Mouse (Mus musculus) monocyte, adult 5-6 weeks (primary cell): ENCODE results near the gene Bub1b. TPM values are rescaled to one million over a fixed set of nuclear protein-coding genes. Genes with fewer than 3 reads are reported as not detected.
A peak's percentile ranks its signal among the peaks of the same experiment; 100 is the strongest.
"Not testable (repeated sequence)": the region's sequence is repeated elsewhere in the genome, so short reads cannot be mapped to it uniquely, and the experiment has no call there.

ENCODE experiments used
- ATAC-seq: fragments of 153-309, 156-312 bp; replicated peaks from 2 replicates; pipeline ENCODE4 v1.8.0; 2017; ENCODE audit warnings: mild to moderate bottlenecking; ENCODE audit not compliant: low TSS enrichment, insufficient number of reproducible peaks, severe bottlenecking, poor library complexity, low FRiP score
- total RNA-seq: library from RNA; stranded (forward); fragments of 200-1000, 200-491, 200-594 nt; gene quantifications from 3 replicates; pipeline ENCODE4 v1.2.3, GENCODE M21; 2017

Gene Bub1b
- total RNA-seq, 1 experiment from 2014 or later, result 15.1 TPM

DNA sequence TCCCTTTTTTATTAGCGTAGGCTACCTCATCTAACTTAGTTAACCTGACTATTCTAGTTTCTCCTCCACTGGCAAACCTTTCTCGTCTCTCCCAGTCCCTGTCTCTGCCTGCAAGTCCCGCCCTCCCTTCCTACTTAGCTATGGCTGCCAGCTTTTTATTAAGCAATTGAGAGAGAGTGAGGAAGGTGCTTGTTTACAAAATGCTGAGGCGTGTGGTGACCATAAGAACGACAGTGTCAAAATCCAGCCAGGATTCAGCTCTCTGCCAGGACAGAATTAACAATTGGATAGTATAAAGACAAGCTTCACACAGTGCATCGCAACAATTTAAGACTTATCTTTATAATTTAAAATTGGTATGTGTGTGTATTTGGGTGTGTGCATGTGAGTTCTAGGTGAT is 6.1 kb downstream of the Bub1b start:
- no peak for ATAC-seq

DNA sequence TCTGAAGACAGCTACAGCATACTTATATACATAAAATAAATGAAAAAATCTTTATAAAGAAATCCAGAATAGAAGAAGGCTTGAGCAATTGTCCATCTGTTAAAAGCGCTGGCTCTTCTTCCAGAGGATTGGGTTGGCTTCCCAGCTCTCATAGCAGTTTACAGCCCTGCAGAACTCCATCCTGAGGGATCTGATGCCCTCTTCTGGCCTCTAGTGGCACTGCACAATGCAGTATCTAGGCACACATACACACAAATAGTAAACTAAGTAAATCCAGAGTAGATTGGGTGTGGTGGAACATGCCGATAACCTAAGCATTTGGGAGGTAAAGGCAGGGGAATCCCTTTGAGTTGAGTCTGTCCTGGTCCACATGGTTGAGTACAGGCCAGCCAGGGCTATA is 8.0 kb downstream of the Bub1b start:
- peak; percentile 52; the same call in 1 of the 2 replicates for ATAC-seq

DNA sequence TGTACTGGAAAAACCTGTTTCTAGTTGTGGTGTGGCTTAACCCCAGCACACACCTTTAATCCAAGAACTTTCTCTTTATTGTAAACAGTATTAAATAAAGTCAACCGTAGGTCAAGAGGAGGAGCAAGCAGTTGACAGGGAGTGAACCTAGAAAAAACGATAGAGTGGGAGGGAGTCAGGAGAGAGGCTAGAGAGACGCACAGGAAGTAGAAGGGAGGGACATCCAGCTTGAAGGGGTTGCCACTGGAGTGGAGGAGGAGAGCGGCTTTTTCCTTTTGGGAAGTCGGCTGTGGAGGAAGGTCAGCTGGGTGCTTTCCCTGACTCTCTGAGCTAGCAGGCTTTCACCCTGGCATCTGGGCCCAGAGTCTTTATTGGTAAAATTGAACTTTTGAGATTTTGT is 9.0 kb downstream of the Bub1b start:
- ATAC-seq, result no peak

DNA sequence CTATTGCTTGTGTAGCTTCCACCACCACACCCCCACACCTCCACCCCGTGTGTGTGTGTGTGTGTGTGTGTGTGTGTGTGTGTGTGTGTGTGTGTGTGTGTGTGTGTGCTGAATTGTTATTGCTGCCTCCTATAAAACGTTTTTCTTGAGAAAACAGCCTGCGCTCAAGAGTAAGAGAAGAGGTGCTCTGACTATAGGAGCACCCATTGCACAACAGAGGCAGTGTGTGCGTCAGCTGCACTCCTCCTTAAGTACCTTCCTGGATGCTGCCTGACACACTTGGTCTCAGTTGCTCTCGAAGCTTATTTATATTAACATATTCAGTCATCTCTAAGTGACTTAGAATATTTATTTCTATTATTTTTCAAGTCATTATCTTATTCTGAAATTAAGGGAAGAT is 20.0 kb downstream of the Bub1b start:
- no peak for ATAC-seq

DNA sequence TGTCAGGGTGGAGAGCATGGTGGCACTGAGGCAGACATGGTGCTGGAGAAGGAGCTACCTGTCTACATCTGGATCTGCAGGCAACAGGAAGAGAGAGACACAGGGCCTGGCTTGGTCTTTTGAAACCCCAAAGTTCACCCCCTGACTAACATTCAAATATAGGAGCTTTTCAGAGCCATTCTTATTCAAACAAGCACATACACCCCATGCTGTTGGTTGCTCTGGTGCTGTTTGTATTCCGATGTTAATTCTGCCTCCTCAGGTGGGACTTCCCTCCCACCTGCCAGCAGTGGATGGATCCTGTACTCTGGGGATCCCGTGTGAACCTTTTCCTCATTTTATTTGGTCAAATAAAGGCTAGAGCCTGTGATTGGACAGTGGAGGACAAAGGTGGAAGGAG is 22.1 kb downstream of the Bub1b start:
- no peak for ATAC-seq

DNA sequence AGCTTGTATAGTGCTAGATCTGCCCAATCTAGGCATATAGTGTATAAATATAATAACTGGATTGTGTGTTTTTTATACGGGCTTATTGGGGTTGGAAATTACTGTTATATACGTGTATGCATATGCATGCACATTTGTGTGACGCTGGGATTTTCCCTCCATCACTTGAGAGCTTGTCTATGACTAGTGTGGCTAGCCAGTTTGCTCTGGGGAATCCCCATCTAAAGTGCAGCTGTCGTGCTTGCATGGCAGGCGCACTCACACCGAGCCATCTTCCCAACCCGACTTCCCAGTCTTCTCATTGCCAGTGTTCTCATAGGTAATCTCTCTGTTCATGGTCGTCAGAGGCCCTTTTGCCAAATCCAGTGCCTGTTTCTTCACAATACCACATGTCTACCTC is 22.6 kb downstream of the Bub1b start:
- ATAC-seq, result no peak

DNA sequence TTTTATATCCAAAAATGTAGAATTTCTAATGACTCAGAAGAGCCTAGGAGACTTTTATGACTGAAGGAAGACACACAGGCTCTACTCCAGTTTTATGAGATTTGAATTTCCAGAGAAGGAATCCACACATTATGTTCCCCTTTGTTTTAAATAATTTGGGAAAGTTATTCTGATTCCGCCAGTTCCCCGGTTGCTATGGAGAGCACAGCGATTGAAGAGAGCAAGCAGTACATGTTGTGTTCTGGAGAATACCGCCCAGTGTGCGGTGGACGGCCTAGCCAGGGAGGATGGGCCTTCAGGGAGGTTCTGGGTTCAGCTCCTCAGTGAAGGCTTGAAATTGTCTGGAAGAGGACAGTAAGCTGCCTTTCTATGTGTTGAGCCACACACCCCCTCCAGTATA is 31.3 kb downstream of the Bub1b start:
- no peak for ATAC-seq

DNA sequence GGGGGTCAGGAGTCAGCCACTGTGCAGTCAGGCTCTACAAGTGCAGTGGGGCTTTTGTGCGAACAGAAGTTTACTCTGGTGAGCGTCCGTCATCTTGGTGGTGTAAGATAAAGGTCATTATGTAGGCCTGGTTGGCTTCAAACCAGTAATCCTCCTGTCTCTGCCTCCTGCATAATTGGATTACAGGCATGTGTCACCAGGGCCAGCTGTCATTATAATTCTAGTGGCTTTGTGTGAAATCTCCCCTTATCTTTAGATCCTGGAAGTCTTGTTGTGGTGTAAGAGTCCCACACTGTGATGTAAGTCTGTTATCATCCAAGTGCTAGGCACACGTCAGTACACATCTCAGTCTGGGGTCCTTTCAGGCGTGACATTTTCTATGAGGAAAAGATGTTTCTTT is 35.4 kb downstream of the Bub1b start:
- ATAC-seq, result no peak

DNA sequence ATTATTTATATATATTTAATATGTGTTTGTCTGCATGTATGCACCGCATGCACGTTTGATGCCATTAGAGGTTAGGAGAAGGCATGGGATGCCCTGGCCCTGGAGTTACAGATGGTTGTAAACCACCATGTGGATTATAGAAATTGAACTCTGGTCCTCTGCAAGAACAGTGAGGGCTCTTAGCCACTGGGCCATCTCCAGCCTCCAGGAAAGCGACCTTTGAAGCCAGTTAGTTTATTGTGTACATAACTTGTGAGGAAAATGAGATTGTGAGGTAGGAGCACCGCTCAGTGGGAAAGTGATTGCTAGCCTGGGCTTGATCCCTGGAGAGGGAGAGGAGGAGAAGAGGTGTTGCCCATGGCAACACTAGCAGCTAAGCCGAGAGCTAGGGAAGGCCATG is 39.2 kb downstream of the Bub1b start:
- no peak for ATAC-seq

DNA sequence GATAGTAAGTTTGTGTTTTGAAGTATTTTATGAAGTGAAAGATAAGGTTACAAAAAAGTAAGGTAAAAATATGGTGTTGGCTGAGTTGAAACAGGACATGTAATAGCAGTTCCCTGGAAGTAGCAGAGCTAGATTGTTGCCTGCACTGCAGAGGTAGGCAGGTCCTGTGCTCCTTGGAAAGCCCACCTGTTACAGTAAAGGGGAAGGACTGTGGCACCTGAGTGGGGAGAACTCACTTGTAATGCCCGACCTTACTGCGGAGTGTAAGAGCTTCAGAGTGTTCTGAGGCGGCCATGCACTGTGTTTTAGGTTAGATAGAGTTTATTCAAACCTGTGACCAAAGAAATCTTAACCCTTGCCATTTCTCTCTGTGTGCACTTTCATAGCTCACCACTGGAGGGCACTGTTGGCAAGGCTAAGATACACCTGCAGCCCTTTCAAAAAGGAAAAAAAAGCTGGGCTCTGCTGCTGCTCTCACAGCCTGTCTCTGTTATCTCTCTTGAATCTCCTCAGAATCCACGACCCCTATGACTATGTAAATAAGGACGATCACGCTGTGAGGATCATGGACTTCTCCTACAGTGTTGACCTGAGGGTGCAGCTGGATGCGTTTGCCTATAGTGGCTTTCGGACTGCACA is 40.0 kb downstream of the Bub1b start:
- peak; percentile 77 for ATAC-seq

DNA sequence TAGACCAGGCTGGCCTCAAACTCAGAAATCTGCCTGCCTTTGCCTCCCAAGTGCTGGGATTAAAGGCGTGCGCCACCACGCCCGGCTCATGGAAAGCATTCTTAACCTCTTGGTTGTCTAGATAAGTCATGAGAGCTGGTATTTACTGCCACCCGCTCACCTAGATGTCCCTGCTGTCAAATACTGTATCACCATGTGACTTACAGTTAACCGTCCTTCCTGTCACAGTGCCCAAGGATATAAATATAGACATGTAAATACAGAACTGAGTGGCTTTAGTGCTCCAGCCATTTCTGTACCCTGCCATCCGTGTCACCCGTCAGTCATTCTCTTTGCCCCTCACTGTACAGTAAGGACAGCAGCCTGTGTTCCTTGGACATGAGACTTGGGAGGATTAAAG is 40.7 kb downstream of the Bub1b start:
- ATAC-seq, result no peak

DNA sequence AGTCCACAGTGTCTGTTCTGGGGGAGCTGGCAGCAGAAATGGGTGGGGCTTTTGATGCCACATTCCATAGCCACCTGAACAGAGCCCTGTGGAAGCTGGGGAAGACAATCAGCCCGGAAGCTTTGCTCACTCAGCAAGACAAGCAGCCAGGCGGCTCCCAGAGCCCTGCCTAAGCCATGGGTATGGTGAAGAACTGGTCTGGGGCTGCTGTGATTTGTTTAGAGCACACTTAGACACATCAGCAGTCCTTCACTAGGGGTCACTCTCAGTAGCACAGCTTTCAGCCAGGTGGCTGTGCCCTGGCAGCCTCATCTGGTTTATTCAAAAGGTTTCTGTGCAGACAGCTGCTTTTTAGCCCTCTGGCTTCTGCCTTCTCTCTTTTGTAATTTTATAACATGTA is 43.1 kb downstream of the Bub1b start:
- no peak for ATAC-seq

DNA sequence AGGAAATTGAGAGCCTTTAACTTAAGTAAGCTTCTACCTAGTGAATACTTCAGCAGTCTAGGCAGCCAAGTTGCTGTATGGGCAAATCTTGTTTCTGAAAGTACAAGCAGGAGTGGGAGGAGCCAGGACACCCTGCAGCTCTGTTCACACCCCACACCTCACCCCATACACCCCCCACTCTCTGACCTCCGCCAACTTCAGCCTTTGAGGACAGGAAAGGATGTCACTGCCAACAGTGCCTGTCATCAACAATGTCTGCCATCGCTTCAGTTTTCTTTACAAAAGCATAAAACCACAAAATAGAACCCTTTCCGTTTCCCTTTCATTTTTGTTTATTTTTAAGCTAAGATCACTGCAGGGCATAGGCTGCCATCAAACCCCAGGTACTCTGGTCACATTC is 44.4 kb downstream of the Bub1b start:
- ATAC-seq, result no peak

DNA sequence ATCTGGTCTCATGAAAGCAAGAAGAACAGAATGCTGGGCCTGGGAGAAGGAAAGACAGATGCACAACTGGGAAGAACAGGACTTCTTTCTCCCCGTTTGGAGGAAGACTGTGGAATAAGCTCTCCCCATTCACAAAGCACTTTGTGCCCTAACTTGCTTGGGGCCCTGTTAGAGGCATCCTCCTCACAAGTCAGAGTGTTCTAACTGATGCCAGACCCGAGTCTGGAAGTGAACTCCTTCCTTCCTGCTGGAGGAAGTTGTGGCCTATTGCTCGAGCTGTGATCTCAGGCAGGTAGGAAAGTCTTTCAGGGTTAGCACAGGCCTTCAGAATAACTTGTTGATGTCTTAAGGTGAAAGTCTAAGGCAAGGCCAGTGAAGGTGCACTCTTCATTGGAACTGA is 44.9 kb downstream of the Bub1b start:
- ATAC-seq, result no peak

DNA sequence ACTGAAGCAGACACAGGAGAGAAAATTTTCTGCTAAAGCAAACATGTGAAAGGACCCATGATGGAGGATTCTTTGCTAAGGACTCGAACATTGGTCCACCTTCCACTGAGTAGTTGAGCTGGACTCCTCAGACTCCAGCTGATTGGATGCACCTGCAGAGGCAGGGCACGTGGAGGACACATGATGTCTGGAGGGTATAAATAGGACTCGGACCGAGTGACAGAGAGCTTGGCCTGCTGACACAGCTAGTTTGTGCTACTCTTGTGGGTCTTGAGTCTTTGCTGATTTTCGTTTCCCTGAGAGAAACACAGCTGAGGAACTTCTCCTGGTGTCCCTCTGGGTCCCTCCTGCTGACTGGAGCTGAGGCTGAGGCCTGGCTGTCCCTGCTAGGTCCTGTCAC is 48.7 kb downstream of the Bub1b start:
- ATAC-seq, result no peak

DNA sequence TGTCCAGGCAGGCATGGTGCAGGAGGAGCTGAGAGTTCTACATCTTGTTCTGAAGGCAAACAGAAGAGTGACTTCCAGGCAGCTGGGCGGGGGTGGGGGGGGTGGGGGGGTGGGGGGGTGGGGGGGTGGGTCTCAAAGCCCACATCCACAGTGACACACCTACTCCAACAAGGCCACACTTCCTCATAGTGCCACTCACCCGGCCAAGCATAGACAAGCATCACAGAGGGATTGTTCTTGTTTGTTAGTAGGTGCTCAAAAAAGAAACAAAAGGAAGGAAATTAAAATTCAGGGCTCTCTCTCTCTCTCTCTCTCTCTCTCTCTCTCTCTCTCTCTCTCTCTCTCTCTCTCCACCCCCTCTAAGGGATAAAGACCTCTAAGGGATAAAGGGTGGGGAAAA is 52.7 kb downstream of the Bub1b start:
- not testable (repeated sequence) for ATAC-seq

DNA sequence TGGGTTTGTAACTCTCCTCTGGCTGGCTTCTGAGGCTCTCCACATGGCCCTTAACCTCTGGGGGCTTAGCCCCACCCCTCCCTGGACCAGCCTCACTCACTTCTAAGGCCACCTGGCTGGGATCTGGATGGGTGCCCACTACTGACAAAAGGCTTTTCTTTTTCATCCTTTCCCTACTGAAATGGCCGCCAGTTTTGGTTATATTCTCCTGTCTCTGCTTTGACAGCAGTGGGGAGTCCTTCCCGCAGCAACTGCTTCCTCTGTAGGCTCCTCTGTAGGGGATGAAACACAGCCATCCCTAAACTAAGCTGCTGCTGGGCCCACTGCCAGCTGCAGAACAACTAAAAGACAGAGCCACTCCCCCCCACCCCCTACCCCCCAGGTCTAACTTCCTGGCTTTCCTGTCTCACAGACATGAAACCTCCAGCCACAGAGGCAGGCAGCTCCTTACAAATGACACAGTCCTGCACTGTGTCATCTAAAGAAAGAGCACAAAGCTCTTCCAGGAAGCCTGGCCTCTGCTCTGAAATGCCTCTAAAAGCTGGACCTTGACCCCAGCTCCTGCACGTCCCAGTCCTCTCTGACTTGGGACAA is 58.8 kb downstream of the Bub1b start:
- ATAC-seq, result no peak

DNA sequence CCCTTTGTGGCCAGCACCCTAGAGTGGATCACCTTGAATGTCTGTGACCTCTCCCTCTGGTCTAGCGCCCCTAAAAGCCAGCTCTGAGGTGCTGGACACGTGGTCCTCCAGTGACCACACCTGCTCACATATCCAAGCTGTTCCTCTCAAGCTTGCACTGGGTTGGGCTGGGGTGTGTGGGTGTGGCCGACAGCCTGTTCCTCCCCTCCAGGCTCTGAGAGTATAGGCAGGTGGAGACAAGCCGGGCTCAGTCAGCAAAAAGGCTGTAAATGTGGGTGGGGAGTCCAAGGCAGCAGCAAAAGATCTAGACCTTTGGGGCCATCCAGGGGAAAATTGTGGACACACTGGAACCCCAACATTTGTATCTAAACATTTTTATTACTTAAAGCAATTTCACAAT is 60.4 kb downstream of the Bub1b start:
- no peak; the same call in 1 of the 2 replicates for ATAC-seq

DNA sequence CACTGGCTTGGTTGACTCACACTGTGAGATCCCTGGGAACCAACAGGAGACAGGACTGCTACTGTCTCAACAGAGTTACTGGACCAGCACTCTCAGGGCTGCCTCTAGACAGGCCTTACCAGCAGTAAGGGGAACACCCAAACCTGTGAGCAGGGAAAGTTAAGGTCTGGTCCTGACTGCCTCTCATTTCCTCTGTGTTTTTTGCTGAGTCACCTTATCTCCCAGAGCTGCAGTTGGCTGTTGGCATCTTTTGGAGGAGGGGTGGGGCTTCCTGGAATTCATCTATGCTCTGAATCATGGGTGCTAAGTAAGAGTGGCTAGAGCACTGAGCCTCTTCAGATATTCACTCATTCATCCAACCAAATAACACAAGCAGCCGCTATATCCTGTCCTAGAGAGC is 61.1 kb downstream of the Bub1b start:
- no peak for ATAC-seq

DNA sequence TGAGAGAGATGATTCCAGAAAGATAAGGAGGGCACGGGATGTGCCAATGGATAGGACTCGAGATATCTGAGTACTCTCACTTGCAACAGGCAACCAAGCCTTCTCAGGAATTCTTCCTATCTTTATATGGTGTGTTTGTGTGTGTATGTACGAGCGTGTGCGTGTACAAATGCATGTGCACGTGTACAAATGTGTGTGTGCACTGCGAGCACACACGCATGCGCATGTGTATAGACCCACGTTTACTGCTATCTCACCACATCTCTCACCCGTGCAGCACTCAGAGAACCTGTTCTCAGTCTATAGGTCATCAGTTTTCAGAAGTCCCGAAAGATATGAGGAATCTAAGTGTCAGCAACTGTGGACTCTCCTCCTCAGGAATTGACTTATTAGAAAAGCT is 61.5 kb downstream of the Bub1b start:
- no peak for ATAC-seq

DNA sequence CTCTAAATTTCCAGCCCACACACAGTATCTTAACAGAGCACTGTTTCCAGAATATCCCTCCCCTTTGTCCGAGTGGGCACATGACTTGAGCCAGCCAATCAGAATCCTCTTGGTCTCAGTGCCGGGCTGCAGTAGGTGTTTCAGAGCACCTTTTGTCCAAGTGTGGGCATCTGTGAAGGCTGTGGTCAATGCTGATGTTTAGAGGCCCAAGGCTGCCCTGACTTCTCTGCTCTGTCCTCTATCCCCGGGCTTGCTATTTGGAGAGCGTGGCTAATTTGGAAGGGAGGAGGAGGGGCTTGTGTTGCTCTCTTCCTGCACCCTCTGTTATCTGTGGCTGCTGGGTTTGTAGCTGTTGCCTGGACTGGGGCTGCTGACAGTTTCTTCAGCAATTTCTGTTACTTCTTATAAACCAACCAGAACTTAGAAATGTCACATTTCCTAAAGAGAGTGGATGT is 62.0 kb downstream of the Bub1b start:
- ATAC-seq, result no peak
